Mouse (Mus musculus) lung, postnatal 0 days (tissue): ENCODE measurements around the gene Mrps35. TPM values are rescaled to one million over a fixed set of nuclear protein-coding genes. Genes with fewer than 3 reads are reported as not detected.

Source experiments
- ATAC-seq: fragments of 200-750 bp; cut with Nextera tagmentation; 2 replicates; pipeline ENCODE4 v1.8.0; 2017; ENCODE audit warnings: moderate library complexity
- DNase-seq: peaks from one replicate; pipeline ENCODE4 v3.0.0-alpha.2; 2016; ENCODE audit warnings: low spot score
- H3K27ac ChIP-seq: fragments of 300-500 bp; sonication (generic); 2 replicates; pipeline ENCODE4 v1.5.1; 2014; ENCODE audit warnings: antibody characterized with exemption, mild to moderate bottlenecking, low read length, mixed read lengths
- H3K27me3 ChIP-seq: fragments of 300-500 bp; sonication (generic); replicated peaks from 2 replicates; pipeline ENCODE4 v1.6.1; 2014; ENCODE audit warnings: low read length, mixed read lengths; ENCODE audit not compliant: insufficient read depth
- H3K36me3 ChIP-seq: fragments of 300-500 bp; sonication (generic); 2 replicates; pipeline ENCODE4 v1.6.1; 2014; ENCODE audit warnings: low read length, mixed read lengths; ENCODE audit not compliant: insufficient read depth
- H3K4me1 ChIP-seq: fragments of 300-500 bp; sonication (generic); 2 replicates; pipeline ENCODE4 v1.6.1; 2014; ENCODE audit warnings: antibody characterized with exemption, low read depth, low read length, mixed read lengths; ENCODE audit not compliant: insufficient read depth
- H3K4me2 ChIP-seq: fragments of 300-500 bp; sonication (generic); replicated peaks from 2 replicates; pipeline ENCODE4 v1.6.1; 2014; ENCODE audit warnings: low read depth, mild to moderate bottlenecking, low read length, moderate library complexity, mixed read lengths
- H3K4me3 ChIP-seq: fragments of 300-500 bp; sonication (generic); 2 replicates; pipeline ENCODE4 v1.5.1; 2014; ENCODE audit warnings: low read depth, low read length
- H3K9ac ChIP-seq: fragments of 300-500 bp; sonication (generic); replicated peaks from 2 replicates; pipeline ENCODE4 v1.6.1; 2014; ENCODE audit warnings: low read depth, mild to moderate bottlenecking
- H3K9me3 ChIP-seq: fragments of 300-500 bp; sonication (generic); 2 replicates; pipeline ENCODE4 v1.6.1; 2016; ENCODE audit warnings: low read length, mixed read lengths
- CTCF ChIP-seq: IDR thresholded peaks from 2 replicates; pipeline ENCODE4 v1.5.1; 2016; ENCODE audit warnings: antibody characterized with exemption, mild to moderate bottlenecking
- EP300 ChIP-seq: IDR thresholded peaks from 2 replicates; pipeline ENCODE4 v1.6.1; 2016; ENCODE audit warnings: antibody characterized with exemption, mild to moderate bottlenecking, control low read depth
- WGBS: fragments of 180-500 bp; shearing (Covaris S2); extraction: QIAGEN DNeasy Blood & Tissue Kit; methylation state at CpG from one replicate; pipeline ENCODE4 v1.1.7; 2014; 5-methylcytosine and 5-hydroxymethylcytosine counted together
- polyA plus RNA-seq: library from polyadenylated mRNA; unstranded; fragments of >200 nt; fragmentation: Nextera tagmentation; extraction: Ambion mirVana; gene quantifications from 2 replicates; pipeline ENCODE4 v1.2.1, GENCODE M21; 2015

The Mrps35 gene
- polyA plus RNA-seq, 1 experiment from 2014 or later = 64.7 TPM

GRCm38 (mm10) chr6:146999302-146999701 is 43.3 kb upstream of the Mrps35 start:
- Histone ChIP-seq H3K9ac (no peak overlapping the region), H3K27me3 (no peaks in the 10 kb centered on the region), H3K9me3 (no peaks in the 10 kb centered on the region), H3K36me3 (peaks cover 3% of the 10 kb centered on the region; the same call in 1 of the 2 replicates), H3K4me1 (no peaks in the 10 kb centered on the region), H3K4me3 (no peak overlapping the region), H3K4me2 (no peak overlapping the region), H3K27ac (no peak overlapping the region)
- ATAC-seq = no peak
- TF ChIP-seq EP300 (no peak), CTCF (no peak)
- 90% methylated on average over 9 of the region's 9 CpGs for WGBS
- DNase-seq = no peak

- H3K9me3 ChIP-seq = no peaks in the 10 kb centered on the region
- H3K9ac ChIP-seq = no peak overlapping the region
- ATAC-seq (no peak), DNase-seq (no peak)
- no peaks in the 10 kb centered on the region for H3K27me3 ChIP-seq
- H3K4me2 ChIP-seq = no peak overlapping the region
- WGBS = 81% methylated on average over 2 of the region's 2 CpGs
- TF ChIP-seq CTCF (no peak), EP300 (no peak)
- no peaks in the 10 kb centered on the region for H3K4me1 ChIP-seq
- peaks cover 3% of the 10 kb centered on the region; the same call in 1 of the 2 replicates for H3K36me3 ChIP-seq
- H3K27ac ChIP-seq = no peak overlapping the region
- no peak overlapping the region for H3K4me3 ChIP-seq
Measured at GRCm38 (mm10) chr6:146999755-147000154, 42.8 kb upstream of the Mrps35 start.

- Histone ChIP-seq H3K27me3 (no peaks in the 10 kb centered on the region), H3K9ac (no peak overlapping the region), H3K27ac (no peak overlapping the region), H3K36me3 (peaks cover 22% of the 10 kb centered on the region; the same call in 1 of the 2 replicates), H3K4me1 (peaks cover 4% of the 10 kb centered on the region; the same call in 1 of the 2 replicates), H3K4me2 (no peak overlapping the region), H3K9me3 (no peaks in the 10 kb centered on the region), H3K4me3 (no peak overlapping the region)
- TF ChIP-seq EP300 (no peak), CTCF (peak; percentile 78)
- DNase-seq (peak; percentile 20), ATAC-seq (no peak)
- WGBS = 65% methylated on average over 3 of the region's 3 CpGs
Measured at GRCm38 (mm10) chr6:147008148-147008547, 34.4 kb upstream of the Mrps35 start.

- no peak overlapping the region for H3K9ac ChIP-seq
- H3K27me3 ChIP-seq = no peaks in the 10 kb centered on the region
- TF ChIP-seq CTCF = no peak
- no peak for TF ChIP-seq EP300
- ATAC-seq (no peak), DNase-seq (peak; percentile 11)
- H3K36me3 ChIP-seq = peaks cover 21% of the 10 kb centered on the region; the same call in 1 of the 2 replicates
- WGBS = 71% methylated on average over 6 of the region's 6 CpGs
- no peaks in the 10 kb centered on the region for H3K9me3 ChIP-seq
- no peak overlapping the region for H3K4me3 ChIP-seq
- no peak overlapping the region for H3K4me2 ChIP-seq
- H3K27ac ChIP-seq = no peak overlapping the region
- H3K4me1 ChIP-seq = peaks cover 4% of the 10 kb centered on the region; the same call in 1 of the 2 replicates
Measured at GRCm38 (mm10) chr6:147010358-147010757, 32.2 kb upstream of the Mrps35 start.

GRCm38 (mm10) chr6:147010811-147011520 is 31.6 kb upstream of the Mrps35 start:
- DNase-seq = peak; percentile 10
- Histone ChIP-seq H3K9me3 (no peaks in the 10 kb centered on the region), H3K9ac (no peak overlapping the region), H3K4me2 (no peak overlapping the region), H3K4me1 (peaks cover 4% of the 10 kb centered on the region; the same call in 1 of the 2 replicates), H3K36me3 (peaks cover 16% of the 10 kb centered on the region), H3K27me3 (no peaks in the 10 kb centered on the region), H3K4me3 (no peak overlapping the region), H3K27ac (peak overlapping the region; percentile 38; the same call in 1 of the 2 replicates)
- 74% methylated on average over 15 of the region's 15 CpGs for WGBS
- TF ChIP-seq EP300 (no peak), CTCF (no peak)
- ATAC-seq = no peak

GRCm38 (mm10) chr6:147011555-147011954 is 31.0 kb upstream of the Mrps35 start:
- no peak overlapping the region for H3K4me3 ChIP-seq
- H3K36me3 ChIP-seq = peaks cover 22% of the 10 kb centered on the region
- DNase-seq (peak; percentile 29), ATAC-seq (peak; percentile 14; the same call in 1 of the 2 replicates)
- H3K27me3 ChIP-seq = no peaks in the 10 kb centered on the region
- no peaks in the 10 kb centered on the region for H3K9me3 ChIP-seq
- WGBS = 66% methylated on average over 6 of the region's 6 CpGs
- H3K27ac ChIP-seq = peak overlapping the region; percentile 38; the same call in 1 of the 2 replicates
- peaks cover 4% of the 10 kb centered on the region; the same call in 1 of the 2 replicates for H3K4me1 ChIP-seq
- no peak overlapping the region for H3K9ac ChIP-seq
- TF ChIP-seq CTCF (no peak), EP300 (no peak)
- peak overlapping the region; percentile 17; the same call in 1 of the 2 replicates for H3K4me2 ChIP-seq
